Mouse (Mus musculus) lung, postnatal 0 days (tissue): ENCODE measurements around the gene Odf3l1. TPM values are rescaled to one million over a fixed set of nuclear protein-coding genes. Genes with fewer than 3 reads are reported as not detected.

Source experiments
- ATAC-seq: fragments of 200-750 bp; cut with Nextera tagmentation; 2 replicates; pipeline ENCODE4 v1.8.0; 2017; ENCODE audit warnings: moderate library complexity
- DNase-seq: peaks from one replicate; pipeline ENCODE4 v3.0.0-alpha.2; 2016; ENCODE audit warnings: low spot score
- H3K27ac ChIP-seq: fragments of 300-500 bp; sonication (generic); 2 replicates; pipeline ENCODE4 v1.5.1; 2014; ENCODE audit warnings: antibody characterized with exemption, mild to moderate bottlenecking, low read length, mixed read lengths
- H3K27me3 ChIP-seq: fragments of 300-500 bp; sonication (generic); replicated peaks from 2 replicates; pipeline ENCODE4 v1.6.1; 2014; ENCODE audit warnings: low read length, mixed read lengths; ENCODE audit not compliant: insufficient read depth
- H3K36me3 ChIP-seq: fragments of 300-500 bp; sonication (generic); 2 replicates; pipeline ENCODE4 v1.6.1; 2014; ENCODE audit warnings: low read length, mixed read lengths; ENCODE audit not compliant: insufficient read depth
- H3K4me1 ChIP-seq: fragments of 300-500 bp; sonication (generic); 2 replicates; pipeline ENCODE4 v1.6.1; 2014; ENCODE audit warnings: antibody characterized with exemption, low read depth, low read length, mixed read lengths; ENCODE audit not compliant: insufficient read depth
- H3K4me2 ChIP-seq: fragments of 300-500 bp; sonication (generic); replicated peaks from 2 replicates; pipeline ENCODE4 v1.6.1; 2014; ENCODE audit warnings: low read depth, mild to moderate bottlenecking, low read length, moderate library complexity, mixed read lengths
- H3K4me3 ChIP-seq: fragments of 300-500 bp; sonication (generic); 2 replicates; pipeline ENCODE4 v1.5.1; 2014; ENCODE audit warnings: low read depth, low read length
- H3K9ac ChIP-seq: fragments of 300-500 bp; sonication (generic); replicated peaks from 2 replicates; pipeline ENCODE4 v1.6.1; 2014; ENCODE audit warnings: low read depth, mild to moderate bottlenecking
- H3K9me3 ChIP-seq: fragments of 300-500 bp; sonication (generic); 2 replicates; pipeline ENCODE4 v1.6.1; 2016; ENCODE audit warnings: low read length, mixed read lengths
- CTCF ChIP-seq: IDR thresholded peaks from 2 replicates; pipeline ENCODE4 v1.5.1; 2016; ENCODE audit warnings: antibody characterized with exemption, mild to moderate bottlenecking
- EP300 ChIP-seq: IDR thresholded peaks from 2 replicates; pipeline ENCODE4 v1.6.1; 2016; ENCODE audit warnings: antibody characterized with exemption, mild to moderate bottlenecking, control low read depth
- WGBS: fragments of 180-500 bp; shearing (Covaris S2); extraction: QIAGEN DNeasy Blood & Tissue Kit; methylation state at CpG from one replicate; pipeline ENCODE4 v1.1.7; 2014; 5-methylcytosine and 5-hydroxymethylcytosine counted together
- polyA plus RNA-seq: library from polyadenylated mRNA; unstranded; fragments of >200 nt; fragmentation: Nextera tagmentation; extraction: Ambion mirVana; gene quantifications from 2 replicates; pipeline ENCODE4 v1.2.1, GENCODE M21; 2015

Odf3l1 gene
- polyA plus RNA-seq, 1 experiment from 2014 or later: not detected

DNA sequence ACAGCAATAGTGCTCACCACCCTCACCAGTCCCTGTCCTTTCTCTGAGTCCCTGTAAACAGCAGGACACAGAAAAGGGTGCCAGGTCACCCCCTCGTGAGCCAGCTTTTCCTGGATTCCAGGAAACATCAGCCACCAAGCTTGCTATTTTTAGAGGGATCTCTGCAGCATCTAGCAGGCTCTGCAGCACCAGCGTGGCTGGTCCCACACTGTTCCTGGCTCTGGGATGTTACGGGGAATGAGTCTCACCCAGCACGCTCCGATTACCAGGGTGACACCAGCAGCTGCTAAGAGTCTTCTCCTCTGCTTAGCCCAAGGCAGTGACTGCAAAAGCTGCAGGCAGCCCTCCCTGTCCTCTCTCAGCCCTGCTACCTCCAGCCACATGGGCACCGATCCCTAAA lies 31.6 kb downstream of the Odf3l1 start:
- ATAC-seq (no peak), DNase-seq (no peak)
- no peaks in the 10 kb centered on the region for H3K4me1 ChIP-seq
- H3K4me2 ChIP-seq: no peak overlapping the region
- no peak overlapping the region for H3K9ac ChIP-seq
- WGBS: 23% methylated on average over 6 of the region's 6 CpGs
- H3K4me3 ChIP-seq: no peak overlapping the region
- H3K27ac ChIP-seq: no peak overlapping the region
- H3K27me3 ChIP-seq: no peaks in the 10 kb centered on the region
- TF ChIP-seq CTCF (no peak), EP300 (no peak)
- no peaks in the 10 kb centered on the region for H3K36me3 ChIP-seq
- no peaks in the 10 kb centered on the region for H3K9me3 ChIP-seq

GRCm38 (mm10) chr9:56831904-56832303 lies 32.6 kb downstream of the Odf3l1 start:
- 67% methylated on average over 3 of the region's 3 CpGs for WGBS
- no peak overlapping the region for H3K4me3 ChIP-seq
- no peak for DNase-seq
- no peaks in the 10 kb centered on the region for H3K36me3 ChIP-seq
- TF ChIP-seq CTCF (no peak), EP300 (no peak)
- H3K9ac ChIP-seq: no peak overlapping the region
- H3K9me3 ChIP-seq: no peaks in the 10 kb centered on the region
- H3K27ac ChIP-seq: no peak overlapping the region
- H3K4me1 ChIP-seq: no peaks in the 10 kb centered on the region
- no peaks in the 10 kb centered on the region for H3K27me3 ChIP-seq
- H3K4me2 ChIP-seq: no peak overlapping the region
- no peak for ATAC-seq

DNA sequence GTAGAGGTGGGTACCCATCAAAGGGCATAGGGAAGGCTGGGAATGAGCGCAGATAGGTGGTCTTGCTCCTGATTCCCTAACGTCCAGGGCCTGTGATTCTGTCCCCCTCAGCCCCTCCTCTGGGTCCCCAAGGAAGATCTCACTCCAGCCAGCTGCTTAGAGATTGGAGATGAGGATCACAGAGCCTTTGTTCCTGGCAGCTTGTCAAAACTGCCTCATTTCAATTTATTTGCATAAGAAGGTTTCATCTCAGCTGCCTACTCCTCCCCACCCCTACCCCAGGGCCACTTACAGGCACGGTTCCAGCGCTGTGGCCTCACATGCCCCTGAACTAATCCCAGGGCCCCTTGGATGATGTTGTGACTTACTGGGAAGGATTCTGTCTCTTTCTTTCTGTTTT lies 34.3 kb downstream of the Odf3l1 start:
- H3K9me3 ChIP-seq: no peaks in the 10 kb centered on the region
- no peak overlapping the region for H3K9ac ChIP-seq
- TF ChIP-seq EP300: no peak
- no peak for TF ChIP-seq CTCF
- H3K4me2 ChIP-seq: no peak overlapping the region
- DNase-seq: no peak
- no peak overlapping the region for H3K4me3 ChIP-seq
- no peaks in the 10 kb centered on the region for H3K4me1 ChIP-seq
- H3K36me3 ChIP-seq: no peaks in the 10 kb centered on the region
- WGBS: 37% methylated on average over 4 of the region's 4 CpGs
- no peak for ATAC-seq
- H3K27me3 ChIP-seq: 0 out of 2 replicates have a peak, but pooled peaks cover 3% of the 10 kb centered on the region
- no peak overlapping the region for H3K27ac ChIP-seq

DNA sequence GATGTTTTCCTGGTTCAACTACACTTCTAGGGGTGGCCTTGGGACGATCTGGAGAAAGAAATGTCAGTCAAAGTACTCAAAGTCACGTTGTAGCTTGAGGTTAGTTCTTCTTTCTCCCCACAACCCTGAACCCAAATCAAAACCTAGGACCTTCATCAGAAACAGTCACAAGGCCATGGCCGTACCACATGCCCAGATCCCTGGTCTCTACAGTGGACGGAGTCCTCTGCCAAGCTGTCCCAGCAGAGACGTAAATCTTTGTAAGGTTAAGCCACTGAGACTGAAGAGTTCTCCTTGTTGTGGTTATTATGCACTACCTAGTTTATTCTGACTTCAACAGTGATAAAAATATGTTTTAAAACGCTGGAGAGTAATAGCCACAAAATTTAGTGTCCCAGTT lies 35.6 kb downstream of the Odf3l1 start:
- H3K27me3 ChIP-seq: 0 out of 2 replicates have a peak, but pooled peaks cover 3% of the 10 kb centered on the region
- H3K27ac ChIP-seq: no peak overlapping the region
- TF ChIP-seq CTCF: no peak
- TF ChIP-seq EP300: no peak
- no peak overlapping the region for H3K4me2 ChIP-seq
- H3K4me1 ChIP-seq: no peaks in the 10 kb centered on the region
- WGBS: 83% methylated on average over 6 of the region's 6 CpGs
- DNase-seq (no peak), ATAC-seq (no peak)
- H3K4me3 ChIP-seq: no peak overlapping the region
- no peaks in the 10 kb centered on the region for H3K36me3 ChIP-seq
- no peaks in the 10 kb centered on the region for H3K9me3 ChIP-seq
- H3K9ac ChIP-seq: no peak overlapping the region

DNA sequence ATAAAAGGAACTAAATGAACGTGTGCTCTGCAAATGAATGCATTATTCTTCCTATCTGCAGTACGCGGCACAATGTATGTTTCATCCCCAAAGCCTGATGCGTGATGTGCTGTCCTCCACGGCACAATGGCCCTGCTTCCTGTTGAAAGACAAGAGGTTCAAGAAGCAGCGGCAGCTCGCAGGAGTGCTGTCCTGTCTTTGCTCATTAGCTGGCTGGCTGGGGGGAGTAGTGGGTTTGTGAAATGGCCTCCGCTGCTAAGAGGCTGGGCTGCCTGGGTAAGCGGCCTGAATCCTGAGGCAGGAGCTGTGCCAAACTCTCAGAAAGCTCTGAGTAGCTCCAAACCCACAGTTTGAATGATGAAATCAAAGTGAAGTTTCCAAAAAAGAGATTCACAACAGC lies 36.3 kb downstream of the Odf3l1 start:
- 0 out of 2 replicates have a peak, but pooled peaks cover 3% of the 10 kb centered on the region for H3K27me3 ChIP-seq
- WGBS: 33% methylated on average over 9 of the region's 9 CpGs

GRCm38 (mm10) chr9:56825476-56826213 lies 38.8 kb downstream of the Odf3l1 start:
- Histone ChIP-seq H3K27me3 (0 out of 2 replicates have a peak, but pooled peaks cover 3% of the 10 kb centered on the region), H3K4me2 (no peak overlapping the region), H3K9me3 (no peaks in the 10 kb centered on the region), H3K4me1 (no peaks in the 10 kb centered on the region), H3K9ac (no peak overlapping the region), H3K36me3 (no peaks in the 10 kb centered on the region), H3K4me3 (no peak overlapping the region), H3K27ac (no peak overlapping the region)
- DNase-seq: no peak
- no peak for ATAC-seq
- WGBS: 18% methylated on average over 21 of the region's 21 CpGs
- TF ChIP-seq EP300 (no peak), CTCF (no peak)

More for the DNA sequence above, 36.3 kb downstream of the Odf3l1 start:
- Histone ChIP-seq H3K4me1 (no peaks in the 10 kb centered on the region), H3K27ac (no peak overlapping the region), H3K36me3 (no peaks in the 10 kb centered on the region), H3K4me3 (no peak overlapping the region), H3K9ac (no peak overlapping the region), H3K9me3 (no peaks in the 10 kb centered on the region), H3K4me2 (no peak overlapping the region)
- ATAC-seq (no peak), DNase-seq (no peak)
- TF ChIP-seq EP300: no peak
- no peak for TF ChIP-seq CTCF
